Mouse (Mus musculus) CH12.LX (cell line): ENCODE results near the gene Smg6.

Experiments
- CTCF ChIP-seq, 2 experiments: IDR thresholded peaks in 1 of 2; conservative IDR thresholded peaks in 1 of 2; 2 replicates each; pipeline ENCODE4 v1.5.1; 2011 to 2012; ENCODE audit warnings: low read depth in 2 of 2, low read length in 2 of 2, improper control_type of control experiment in 1 of 2, inconsistent platforms in 1 of 2, mild to moderate bottlenecking in 1 of 2, moderate library complexity in 1 of 2
- MAX ChIP-seq: IDR thresholded peaks from 2 replicates; pipeline ENCODE4 v1.6.1; 2011; ENCODE audit warnings: low read length, improper control_type of control experiment
- NRF1 ChIP-seq: IDR thresholded peaks from 2 replicates; pipeline ENCODE4 v1.6.1; 2014; ENCODE audit warnings: low read depth, mild to moderate bottlenecking, inconsistent platforms, low read length, improper control_type of control experiment, moderate library complexity
- PAX5 ChIP-seq: IDR thresholded peaks from 2 replicates; pipeline ENCODE4 v1.6.1; 2012; ENCODE audit warnings: low read length, inconsistent platforms, mixed read lengths
- POLR2A ChIP-seq: IDR thresholded peaks from 2 replicates; pipeline ENCODE4 v1.6.1; 2011; ENCODE audit warnings: low read depth, mild to moderate bottlenecking, improper control_type of control experiment, low read length
- POLR2AphosphoS2 ChIP-seq: IDR thresholded peaks from 2 replicates; pipeline ENCODE4 v1.6.1; 2011; ENCODE audit warnings: low read depth, low read length, improper control_type of control experiment

GRCm38 (mm10) chr11:74880999-74881398 is 44.6 kb upstream of the Smg6 start:
- TF ChIP-seq CTCF (conservative IDR thresholded peaks at IDR 0.05 in 1 of 2, IDR thresholded peaks at IDR 0.05 in 1 of 2; ENCODE audit: low read depth in 2 of 2, low read length in 2 of 2) (no peak), POLR2AphosphoS2 (no peak), MAX (no peak), POLR2A (no peak), PAX5 (no peak), NRF1 (no peak)
